Mouse (Mus musculus) CD4-positive, CD25-positive, alpha-beta regulatory T cell (primary cell): Measurements from ENCODE around the gene Gabrq. TPM values are rescaled to one million over a fixed set of nuclear protein-coding genes. Genes with fewer than 3 reads are reported as not detected.

Experiments used
- polyA plus RNA-seq: library from polyadenylated mRNA; unstranded; fragments of 100-300 nt; shearing (Covaris generic); gene quantifications from one replicate; pipeline ENCODE4 v1.2.1, GENCODE M21; 2017

Gabrq gene
- not detected for polyA plus RNA-seq

DNA sequence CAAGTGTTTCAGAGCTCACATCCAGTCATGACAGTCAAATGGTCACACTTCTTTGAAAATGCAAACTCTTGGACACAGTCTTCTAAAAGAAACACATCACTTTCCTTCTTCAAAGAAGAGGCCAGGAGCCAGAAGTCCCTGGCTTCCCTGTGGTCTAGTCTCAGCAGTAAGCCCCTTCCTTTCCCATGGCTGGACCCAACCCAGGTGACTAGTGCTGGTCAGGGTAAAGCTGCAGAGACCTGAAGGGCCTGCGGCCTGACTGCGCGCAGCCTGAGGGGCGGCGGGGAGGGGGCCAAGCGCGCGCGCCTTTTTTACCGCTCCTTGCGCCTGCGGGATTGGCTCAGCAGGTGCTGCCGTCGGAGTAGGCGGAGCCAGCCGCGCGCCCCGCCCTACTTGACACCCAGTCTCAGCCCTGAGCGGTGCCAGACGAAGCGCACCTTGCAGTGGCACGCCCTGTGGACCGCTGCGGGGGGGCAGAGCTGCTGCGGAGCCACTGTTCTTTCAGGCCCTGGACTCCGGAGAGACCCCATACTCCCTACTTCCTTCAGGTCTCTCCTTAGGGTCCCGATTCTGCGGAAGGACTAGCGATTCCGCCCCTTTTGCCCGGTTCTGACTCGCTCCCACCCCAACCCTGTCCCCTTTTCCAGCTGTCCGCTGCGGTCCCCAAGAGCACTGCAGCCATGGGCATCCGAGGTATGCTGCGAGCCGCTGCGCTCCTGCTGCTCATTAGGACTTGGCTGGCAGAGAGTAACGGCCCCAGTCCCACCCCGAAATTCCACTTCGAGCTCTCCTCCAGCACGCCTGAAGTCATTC, at the start of gene Gabrq:
Gene Gabrq (plus strand): TSS at position 403 of the 813 bp plus-strand sequence.

Other genes with a start within 250 kb of the Gabrq start
- not detected for gene Gabra3, start 168.3 kb upstream of the Gabrq start, polyA plus RNA-seq
- 112 TPM for gene Cetn2, start 93.2 kb downstream of the Gabrq start, polyA plus RNA-seq
- 21.7 TPM for gene Nsdhl, start 93.4 kb downstream of the Gabrq start, polyA plus RNA-seq
- gene Zfp185, start 162.2 kb downstream of the Gabrq start, polyA plus RNA-seq, result not detected
- gene Pnma5, start 211.9 kb downstream of the Gabrq start, polyA plus RNA-seq, result not detected
- not detected for gene Pnma3, start 239.6 kb downstream of the Gabrq start, polyA plus RNA-seq